Mouse (Mus musculus): Measurements from ENCODE around the gene Odf2. TPM values are rescaled to one million over a fixed set of nuclear protein-coding genes. Genes with fewer than 3 reads are reported as not detected.

Gene Odf2
- polyA plus RNA-seq, 1 experiment from 2014 or later: 44.9 TPM

GRCm38 (mm10) chr2:29853736-29854135 is 35.3 kb upstream of the Odf2 start:
- Histone ChIP-seq H3K4me2 (replicated peaks) (no peak overlapping the region), H3K9me3 (no peaks in the 10 kb centered on the region), H3K27me3 (replicated peaks) (peaks cover 6% of the 10 kb centered on the region; the same call in 1 of the 2 replicates), H3K27ac (no peak overlapping the region), H3K36me3 (no peaks in the 10 kb centered on the region), H3K4me1 (replicated peaks) (no peaks in the 10 kb centered on the region), H3K4me3 (replicated peaks) (no peak overlapping the region), H3K9ac (no peak overlapping the region)
- no peak for ATAC-seq
- 60% methylated on average over 5 of the region's 5 CpGs for WGBS

GRCm38 (mm10) chr2:29855585-29856210 is 33.3 kb upstream of the Odf2 start:
- H3K9me3 ChIP-seq: no peaks in the 10 kb centered on the region
- peaks cover 6% of the 10 kb centered on the region; the same call in 1 of the 2 replicates for H3K27me3 ChIP-seq (replicated peaks)
- WGBS: 74% methylated on average over 10 of the region's 10 CpGs
- no peak overlapping the region for H3K9ac ChIP-seq
- H3K4me1 ChIP-seq (replicated peaks): no peaks in the 10 kb centered on the region
- H3K36me3 ChIP-seq: no peaks in the 10 kb centered on the region
- H3K27ac ChIP-seq: no peak overlapping the region
- no peak overlapping the region for H3K4me2 ChIP-seq (replicated peaks)
- no peak overlapping the region for H3K4me3 ChIP-seq (replicated peaks)
- no peak for ATAC-seq

GRCm38 (mm10) chr2:29856451-29857260 is 32.4 kb upstream of the Odf2 start:
- no peaks in the 10 kb centered on the region for H3K4me1 ChIP-seq (replicated peaks)
- no peak overlapping the region for H3K4me2 ChIP-seq (replicated peaks)
- WGBS: 28% methylated on average over 19 of the region's 19 CpGs
- ATAC-seq: no peak
- no peaks in the 10 kb centered on the region for H3K36me3 ChIP-seq
- H3K4me3 ChIP-seq (replicated peaks): no peak overlapping the region
- H3K27ac ChIP-seq: no peak overlapping the region
- no peaks in the 10 kb centered on the region for H3K9me3 ChIP-seq
- H3K9ac ChIP-seq: no peak overlapping the region
- peaks cover 6% of the 10 kb centered on the region; the same call in 1 of the 2 replicates for H3K27me3 ChIP-seq (replicated peaks)

GRCm38 (mm10) chr2:29857341-29857740 is 31.7 kb upstream of the Odf2 start:
- H3K4me3 ChIP-seq (replicated peaks): no peak overlapping the region

GRCm38 (mm10) chr2:29857967-29858366 is 31.1 kb upstream of the Odf2 start:
- Histone ChIP-seq H3K27me3 (replicated peaks) (peaks cover 6% of the 10 kb centered on the region; the same call in 1 of the 2 replicates), H3K9me3 (no peaks in the 10 kb centered on the region), H3K27ac (no peak overlapping the region), H3K4me1 (replicated peaks) (no peaks in the 10 kb centered on the region), H3K9ac (no peak overlapping the region), H3K4me3 (replicated peaks) (no peak overlapping the region), H3K4me2 (replicated peaks) (no peak overlapping the region), H3K36me3 (no peaks in the 10 kb centered on the region)
- ATAC-seq: no peak
- WGBS: 69% methylated on average over 5 of the region's 5 CpGs

More at GRCm38 (mm10) chr2:29857341-29857740, 31.7 kb upstream of the Odf2 start:
- H3K9ac ChIP-seq: no peak overlapping the region
- 33% methylated on average over 2 of the region's 2 CpGs for whole genome bisulfite sequencing
- ATAC-seq: no peak
- H3K9me3 ChIP-seq: no peaks in the 10 kb centered on the region
- no peak overlapping the region for H3K4me2 ChIP-seq (replicated peaks)
- peaks cover 6% of the 10 kb centered on the region; the same call in 1 of the 2 replicates for H3K27me3 ChIP-seq (replicated peaks)
- no peak overlapping the region for H3K27ac ChIP-seq
- no peaks in the 10 kb centered on the region for H3K4me1 ChIP-seq (replicated peaks)
- H3K36me3 ChIP-seq: no peaks in the 10 kb centered on the region

- H3K27me3 ChIP-seq (replicated peaks): peaks cover 6% of the 10 kb centered on the region; the same call in 1 of the 2 replicates
- H3K9ac ChIP-seq: no peak overlapping the region
- no peaks in the 10 kb centered on the region for H3K9me3 ChIP-seq
Observed at GRCm38 (mm10) chr2:29858748-29859473, 30.1 kb upstream of the Odf2 start.

GRCm38 (mm10) chr2:29865125-29865524 is 23.9 kb upstream of the Odf2 start:
- Histone ChIP-seq H3K27ac (no peak overlapping the region), H3K9me3 (no peaks in the 10 kb centered on the region), H3K4me3 (replicated peaks) (no peak overlapping the region), H3K27me3 (replicated peaks) (no peaks in the 10 kb centered on the region), H3K9ac (no peak overlapping the region), H3K36me3 (no peaks in the 10 kb centered on the region), H3K4me1 (replicated peaks) (peaks cover 6% of the 10 kb centered on the region), H3K4me2 (replicated peaks) (no peak overlapping the region)
- ATAC-seq: no peak
- 70% methylated on average over 4 of the region's 4 CpGs for WGBS

More at GRCm38 (mm10) chr2:29858748-29859473, 30.1 kb upstream of the Odf2 start:
- no peak for ATAC-seq
- Histone ChIP-seq H3K4me1 (replicated peaks) (no peaks in the 10 kb centered on the region), H3K36me3 (no peaks in the 10 kb centered on the region), H3K4me2 (replicated peaks) (no peak overlapping the region), H3K27ac (no peak overlapping the region), H3K4me3 (replicated peaks) (no peak overlapping the region)
- 9% methylated on average over 5 of the region's 5 CpGs for WGBS

GRCm38 (mm10) chr2:29868949-29869645 is 19.9 kb upstream of the Odf2 start, which contains the start of gene Cercam:
TSS of gene Cercam (plus strand) at chr2:29869164.
- Histone ChIP-seq H3K9me3 (no peaks in the 10 kb centered on the region), H3K4me3 (replicated peaks) (peak within 1 kb of the TSS; percentile 61), H3K27me3 (replicated peaks) (no peaks in the 10 kb centered on the region), H3K27ac (peak within 1 kb of the TSS; percentile 77), H3K9ac (peak within 1 kb of the TSS; percentile 63), H3K4me2 (replicated peaks) (peak within 1 kb of the TSS; percentile 97), H3K4me1 (replicated peaks) (peaks cover 9% of the 10 kb centered on the region), H3K36me3 (0 out of 2 replicates have a peak, but pooled peaks cover 4% of the 10 kb centered on the region)
- ATAC-seq: peak; percentile 96
- WGBS: under 1% methylated on average over 41 of the region's 44 CpGs

GRCm38 (mm10) chr2:29869646-29870451 is 19.2 kb upstream of the Odf2 start:
- H3K27me3 ChIP-seq (replicated peaks): no peaks in the 10 kb centered on the region
- H3K9me3 ChIP-seq: no peaks in the 10 kb centered on the region
- 5% methylated on average over 17 of the region's 17 CpGs for WGBS
- H3K4me3 ChIP-seq (replicated peaks): peak overlapping the region; percentile 61
- H3K27ac ChIP-seq: peak overlapping the region; percentile 77
- H3K36me3 ChIP-seq: 0 out of 2 replicates have a peak, but pooled peaks cover 4% of the 10 kb centered on the region
- peaks cover 9% of the 10 kb centered on the region for H3K4me1 ChIP-seq (replicated peaks)
- peak; percentile 69 for ATAC-seq
- peak overlapping the region; percentile 97 for H3K4me2 ChIP-seq (replicated peaks)
- peak overlapping the region; percentile 63 for H3K9ac ChIP-seq

- Histone ChIP-seq H3K36me3 (0 out of 2 replicates have a peak, but pooled peaks cover 4% of the 10 kb centered on the region), H3K27ac (no peak overlapping the region), H3K4me1 (replicated peaks) (peaks cover 9% of the 10 kb centered on the region), H3K27me3 (replicated peaks) (no peaks in the 10 kb centered on the region), H3K4me3 (replicated peaks) (no peak overlapping the region), H3K4me2 (replicated peaks) (no peak overlapping the region), H3K9me3 (no peaks in the 10 kb centered on the region), H3K9ac (no peak overlapping the region)
- ATAC-seq: no peak
- 92% methylated on average over 10 of the region's 10 CpGs for WGBS
Observed at GRCm38 (mm10) chr2:29872581-29873295, 16.3 kb upstream of the Odf2 start.

Data from intestine, embryonic 15.5 days (tissue).